Mouse (Mus musculus) kidney, embryonic 16.5 days (tissue): Measurements from ENCODE around the gene Tgm3. TPM values are rescaled to one million over a fixed set of nuclear protein-coding genes. Genes with fewer than 3 reads are reported as not detected.

Experiments
- ATAC-seq: fragments of 200-750 bp; cut with Nextera tagmentation; 2 replicates; pipeline ENCODE4 v1.8.0; 2017; ENCODE audit warnings: moderate TSS enrichment; ENCODE audit not compliant: low FRiP score, low TSS enrichment
- H3K27ac ChIP-seq: fragments of 300-500 bp; sonication (generic); 2 replicates; pipeline ENCODE4 v1.5.1; 2014; ENCODE audit warnings: low read length
- H3K27me3 ChIP-seq: fragments of 300-500 bp; sonication (generic); 2 replicates; pipeline ENCODE4 v1.6.1; 2014; ENCODE audit warnings: low read length, control low read depth, mixed read lengths; ENCODE audit not compliant: insufficient read depth
- H3K36me3 ChIP-seq: fragments of 300-500 bp; sonication (generic); 2 replicates; pipeline ENCODE4 v1.6.1; 2014; ENCODE audit warnings: low read length, control low read depth, mixed read lengths; ENCODE audit not compliant: insufficient read depth
- H3K4me1 ChIP-seq: fragments of 300-500 bp; sonication (generic); 2 replicates; pipeline ENCODE4 v1.6.1; 2014; ENCODE audit warnings: low read length, control low read depth, mixed read lengths; ENCODE audit not compliant: insufficient read depth
- H3K4me2 ChIP-seq: fragments of 300-500 bp; sonication (generic); replicated peaks from 2 replicates; pipeline ENCODE4 v1.6.1; 2014; ENCODE audit warnings: low read depth, low read length
- H3K4me3 ChIP-seq: fragments of 300-500 bp; sonication (generic); 2 replicates; pipeline ENCODE4 v1.5.1; 2014; ENCODE audit warnings: mild to moderate bottlenecking, low read length
- H3K9ac ChIP-seq: fragments of 300-500 bp; sonication (generic); replicated peaks from 2 replicates; pipeline ENCODE4 v1.6.1; 2014; ENCODE audit warnings: low read length
- H3K9me3 ChIP-seq: fragments of 300-500 bp; sonication (generic); 2 replicates; pipeline ENCODE4 v1.6.1; 2016; ENCODE audit warnings: low read length, control low read depth
- WGBS: fragments of 180-500 bp; shearing (Covaris S2); extraction: QIAGEN DNeasy Blood & Tissue Kit; methylation state at CpG from one replicate; pipeline ENCODE4 v1.1.7; 2014; 5-methylcytosine and 5-hydroxymethylcytosine counted together
- polyA plus RNA-seq: library from polyadenylated mRNA; unstranded; fragments of >200 nt; fragmentation: Nextera tagmentation; extraction: Ambion mirVana; gene quantifications from 2 replicates; pipeline ENCODE4 v1.2.1, GENCODE M21; 2015

Gene Tgm3
- polyA plus RNA-seq, 1 experiment from 2014 or later, result not detected

GRCm38 (mm10) chr2:130013646-130014045, 1.5 kb downstream of the Tgm3 start:
- ATAC-seq, result no peak
- no peaks in the 10 kb centered on the region for H3K4me1 ChIP-seq
- no peak overlapping the region for H3K9ac ChIP-seq
- no peak overlapping the region for H3K4me2 ChIP-seq
- no peaks in the 10 kb centered on the region for H3K9me3 ChIP-seq
- H3K27me3 ChIP-seq, result no peaks in the 10 kb centered on the region
- no peaks in the 10 kb centered on the region for H3K36me3 ChIP-seq
- no peak overlapping the region for H3K27ac ChIP-seq
- H3K4me3 ChIP-seq, result no peak overlapping the region

- no peak overlapping the region for H3K9ac ChIP-seq
- no peaks in the 10 kb centered on the region for H3K4me1 ChIP-seq
- H3K4me2 ChIP-seq, result no peak overlapping the region
- no peaks in the 10 kb centered on the region for H3K27me3 ChIP-seq
- H3K27ac ChIP-seq, result no peak overlapping the region
- ATAC-seq, result no peak
- no peak overlapping the region for H3K4me3 ChIP-seq
- no peaks in the 10 kb centered on the region for H3K36me3 ChIP-seq
- no peaks in the 10 kb centered on the region for H3K9me3 ChIP-seq
- 50% methylated on average over 2 of the region's 2 CpGs for WGBS
These were observed 3.0 kb downstream of the Tgm3 start for GRCm38 (mm10) chr2:130015196-130015595.

GRCm38 (mm10) chr2:130018084-130018483, 5.9 kb downstream of the Tgm3 start:
- H3K27ac ChIP-seq, result no peak overlapping the region
- H3K27me3 ChIP-seq, result no peaks in the 10 kb centered on the region
- no peaks in the 10 kb centered on the region for H3K36me3 ChIP-seq
- 92% methylated on average over 2 of the region's 2 CpGs for WGBS
- no peak overlapping the region for H3K4me2 ChIP-seq
- H3K4me3 ChIP-seq, result no peak overlapping the region
- no peak for ATAC-seq
- no peaks in the 10 kb centered on the region for H3K9me3 ChIP-seq
- no peaks in the 10 kb centered on the region for H3K4me1 ChIP-seq
- no peak overlapping the region for H3K9ac ChIP-seq

GRCm38 (mm10) chr2:130027890-130028289, 15.7 kb downstream of the Tgm3 start:
- H3K27me3 ChIP-seq, result no peaks in the 10 kb centered on the region
- no peak for ATAC-seq
- no peaks in the 10 kb centered on the region for H3K4me1 ChIP-seq
- no peak overlapping the region for H3K27ac ChIP-seq
- no peaks in the 10 kb centered on the region for H3K36me3 ChIP-seq
- H3K4me3 ChIP-seq, result no peak overlapping the region
- no peak overlapping the region for H3K9ac ChIP-seq
- no peaks in the 10 kb centered on the region for H3K9me3 ChIP-seq
- H3K4me2 ChIP-seq, result no peak overlapping the region
- 57% methylated on average over 4 of the region's 4 CpGs for WGBS

- H3K4me2 ChIP-seq, result no peak overlapping the region
- 88% methylated on average over 11 of the region's 11 CpGs for WGBS
- ATAC-seq, result no peak
- H3K4me3 ChIP-seq, result no peak overlapping the region
- H3K4me1 ChIP-seq, result no peaks in the 10 kb centered on the region
- H3K9me3 ChIP-seq, result no peaks in the 10 kb centered on the region
- H3K36me3 ChIP-seq, result no peaks in the 10 kb centered on the region
- no peak overlapping the region for H3K9ac ChIP-seq
- H3K27me3 ChIP-seq, result no peaks in the 10 kb centered on the region
- H3K27ac ChIP-seq, result no peak overlapping the region
These were observed 17.7 kb downstream of the Tgm3 start for GRCm38 (mm10) chr2:130029826-130030225.

GRCm38 (mm10) chr2:130032661-130033060, 20.5 kb downstream of the Tgm3 start:
- Histone ChIP-seq H3K4me3 (no peak overlapping the region), H3K4me1 (no peaks in the 10 kb centered on the region), H3K36me3 (no peaks in the 10 kb centered on the region), H3K9me3 (no peaks in the 10 kb centered on the region), H3K27me3 (no peaks in the 10 kb centered on the region), H3K27ac (no peak overlapping the region), H3K9ac (no peak overlapping the region), H3K4me2 (no peak overlapping the region)
- no peak for ATAC-seq
- WGBS, result 69% methylated on average over 3 of the region's 3 CpGs

- Histone ChIP-seq H3K9ac (no peak overlapping the region), H3K9me3 (no peaks in the 10 kb centered on the region), H3K4me2 (no peak overlapping the region), H3K27me3 (no peaks in the 10 kb centered on the region), H3K27ac (no peak overlapping the region), H3K36me3 (no peaks in the 10 kb centered on the region), H3K4me3 (no peak overlapping the region), H3K4me1 (no peaks in the 10 kb centered on the region)
- WGBS, result 71% methylated on average over 8 of the region's 8 CpGs
- no peak for ATAC-seq
These were observed 24.7 kb downstream of the Tgm3 start for GRCm38 (mm10) chr2:130036846-130037245.

GRCm38 (mm10) chr2:130038971-130039370, 26.8 kb downstream of the Tgm3 start:
- Histone ChIP-seq H3K27ac (no peak overlapping the region), H3K4me1 (no peaks in the 10 kb centered on the region), H3K4me2 (no peak overlapping the region), H3K9me3 (no peaks in the 10 kb centered on the region), H3K27me3 (no peaks in the 10 kb centered on the region), H3K9ac (no peak overlapping the region), H3K36me3 (no peaks in the 10 kb centered on the region), H3K4me3 (no peak overlapping the region)
- ATAC-seq, result no peak
- 45% methylated on average over 3 of the region's 3 CpGs for WGBS

- Histone ChIP-seq H3K9ac (no peak overlapping the region), H3K27ac (no peak overlapping the region), H3K36me3 (no peaks in the 10 kb centered on the region), H3K4me2 (no peak overlapping the region), H3K27me3 (no peaks in the 10 kb centered on the region), H3K9me3 (no peaks in the 10 kb centered on the region), H3K4me1 (no peaks in the 10 kb centered on the region), H3K4me3 (no peak overlapping the region)
- 72% methylated on average over 6 of the region's 6 CpGs for WGBS
- no peak for ATAC-seq
These were observed 28.2 kb downstream of the Tgm3 start for GRCm38 (mm10) chr2:130040190-130040886.

- Histone ChIP-seq H3K36me3 (no peaks in the 10 kb centered on the region), H3K4me1 (no peaks in the 10 kb centered on the region), H3K9ac (no peak overlapping the region), H3K4me3 (no peak overlapping the region), H3K27ac (no peak overlapping the region), H3K27me3 (no peaks in the 10 kb centered on the region), H3K9me3 (no peaks in the 10 kb centered on the region), H3K4me2 (no peak overlapping the region)
- no peak for ATAC-seq
- 80% methylated on average over 4 of the region's 4 CpGs for WGBS
These were observed 31.7 kb downstream of the Tgm3 start for GRCm38 (mm10) chr2:130043835-130044234.
